Mouse (Mus musculus): ENCODE data around the gene Fsd1. TPM values are rescaled to one million over a fixed set of nuclear protein-coding genes. Genes with fewer than 3 reads are reported as not detected.

The Fsd1 gene
- total RNA-seq, 2 experiments from 2014 or later: not detected

DNA sequence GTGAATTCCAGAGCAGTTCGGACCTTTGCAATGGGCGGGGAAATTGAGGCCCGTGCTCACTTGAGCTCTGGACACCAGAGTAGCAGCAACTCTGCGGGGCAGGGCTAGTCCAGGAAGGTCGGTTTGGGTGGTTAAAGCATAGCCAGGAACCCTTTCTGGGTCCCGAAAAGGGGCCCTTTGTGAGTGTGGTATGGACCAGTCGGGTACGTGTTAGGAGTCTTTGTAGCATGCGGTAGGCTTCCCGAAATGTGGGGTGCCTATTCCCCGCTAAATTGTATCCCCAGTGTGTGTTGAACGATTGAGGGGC lies 54.5 kb downstream of the Fsd1 start:
- ATAC-seq (replicated peaks; ENCODE audit: low FRiP score, poor library complexity, severe bottlenecking): 0 out of 2 replicates have a peak, but pooled peaks have one; percentile 22

Other genes starting within 250 kb of the Fsd1 start
- 16.3 and 19.8 TPM in 2 replicates for gene Adgre4, start 236.5 kb upstream of the Fsd1 start, total RNA-seq (2015; ENCODE audit: low replicate concordance)
- 6.3 and 7.5 TPM in 2 replicates for gene Adgre4, start 236.5 kb upstream of the Fsd1 start, total RNA-seq (2017; ENCODE audit: low replicate concordance)
- 4.6 TPM in 1 of 2 replicates, not detected in the other for gene Zfp119a, start 107.6 kb upstream of the Fsd1 start, total RNA-seq (2015; ENCODE audit: low replicate concordance)
- 1.1 TPM in 1 of 2 replicates, not detected in the other for gene Zfp119a, start 107.6 kb upstream of the Fsd1 start, total RNA-seq (2017; ENCODE audit: low replicate concordance)
- gene Zfp959, start 94.4 kb upstream of the Fsd1 start, total RNA-seq (2015; ENCODE audit: low replicate concordance): 7.5 and 15.9 TPM in 2 replicates
- gene Zfp959, start 94.4 kb upstream of the Fsd1 start, total RNA-seq (2017; ENCODE audit: low replicate concordance): 1.4 and 6.3 TPM in 2 replicates
- gene Zfp119b, start 37.0 kb upstream of the Fsd1 start, total RNA-seq (2015; ENCODE audit: low replicate concordance): 2.9 TPM in 1 of 2 replicates, not detected in the other
- gene Zfp119b, start 37.0 kb upstream of the Fsd1 start, total RNA-seq (2017; ENCODE audit: low replicate concordance): 2.6 and 5.0 TPM in 2 replicates
- 6.1 and 9.4 TPM in 2 replicates for gene Ebi3, start 33.9 kb upstream of the Fsd1 start, total RNA-seq (2015; ENCODE audit: low replicate concordance)
- gene Ebi3, start 33.9 kb upstream of the Fsd1 start, total RNA-seq (2017; ENCODE audit: low replicate concordance): 4.9 and 5.4 TPM in 2 replicates
- gene Yju2, start 27.4 kb upstream of the Fsd1 start, total RNA-seq (2015; ENCODE audit: low replicate concordance): 1.0 and 14.0 TPM in 2 replicates
- gene Yju2, start 27.4 kb upstream of the Fsd1 start, total RNA-seq (2017; ENCODE audit: low replicate concordance): 5.7 and 10.5 TPM in 2 replicates
- gene Shd, start 16.0 kb upstream of the Fsd1 start, total RNA-seq (2015; ENCODE audit: low replicate concordance): not detected in 2 replicates
- not detected in 2 replicates for gene Shd, start 16.0 kb upstream of the Fsd1 start, total RNA-seq (2017; ENCODE audit: low replicate concordance)
- not detected in 2 replicates for gene Stap2, start 19.1 kb downstream of the Fsd1 start, total RNA-seq (2015; ENCODE audit: low replicate concordance)
- gene Stap2, start 19.1 kb downstream of the Fsd1 start, total RNA-seq (2017; ENCODE audit: low replicate concordance): 1.3 TPM in 1 of 2 replicates, not detected in the other
- gene Mpnd, start 19.2 kb downstream of the Fsd1 start, total RNA-seq (2015; ENCODE audit: low replicate concordance): 3.3 and 5.4 TPM in 2 replicates
- 6.1 and 7.8 TPM in 2 replicates for gene Mpnd, start 19.2 kb downstream of the Fsd1 start, total RNA-seq (2017; ENCODE audit: low replicate concordance)
- gene Sh3gl1, start 50.1 kb downstream of the Fsd1 start, total RNA-seq (2015; ENCODE audit: low replicate concordance): 7.5 and 10.9 TPM in 2 replicates
- gene Sh3gl1, start 50.1 kb downstream of the Fsd1 start, total RNA-seq (2017; ENCODE audit: low replicate concordance): 10.0 and 11.4 TPM in 2 replicates
- 6.1 and 16.3 TPM in 2 replicates for gene Chaf1a, start 53.9 kb downstream of the Fsd1 start, total RNA-seq (2015; ENCODE audit: low replicate concordance)
- gene Chaf1a, start 53.9 kb downstream of the Fsd1 start, total RNA-seq (2017; ENCODE audit: low replicate concordance): 18.5 and 25.2 TPM in 2 replicates
- gene Ubxn6, start 88.5 kb downstream of the Fsd1 start, total RNA-seq (2015; ENCODE audit: low replicate concordance): 3.1 and 3.6 TPM in 2 replicates
- gene Ubxn6, start 88.5 kb downstream of the Fsd1 start, total RNA-seq (2017; ENCODE audit: low replicate concordance): 5.3 and 15.2 TPM in 2 replicates
- gene Hdgfl2, start 93.1 kb downstream of the Fsd1 start, total RNA-seq (2015; ENCODE audit: low replicate concordance): 20.0 and 61.4 TPM in 2 replicates
- gene Hdgfl2, start 93.1 kb downstream of the Fsd1 start, total RNA-seq (2017; ENCODE audit: low replicate concordance): 46.6 and 75.3 TPM in 2 replicates
- not detected in 2 replicates for gene Plin4, start 123.3 kb downstream of the Fsd1 start, total RNA-seq (2015; ENCODE audit: low replicate concordance)
- gene Plin4, start 123.3 kb downstream of the Fsd1 start, total RNA-seq (2017; ENCODE audit: low replicate concordance): not detected in 2 replicates
- gene Plin5, start 131.1 kb downstream of the Fsd1 start, total RNA-seq (2015; ENCODE audit: low replicate concordance): 0.58 TPM in 1 of 2 replicates, not detected in the other
- gene Plin5, start 131.1 kb downstream of the Fsd1 start, total RNA-seq (2017; ENCODE audit: low replicate concordance): 0.60 and 0.98 TPM in 2 replicates
- 6.7 and 9.4 TPM in 2 replicates for gene Lrg1, start 135.5 kb downstream of the Fsd1 start, total RNA-seq (2015; ENCODE audit: low replicate concordance)
- gene Lrg1, start 135.5 kb downstream of the Fsd1 start, total RNA-seq (2017; ENCODE audit: low replicate concordance): 4.5 and 11.8 TPM in 2 replicates
- 0.19 TPM in 1 of 2 replicates, not detected in the other for gene Sema6b, start 153.8 kb downstream of the Fsd1 start, total RNA-seq (2015; ENCODE audit: low replicate concordance)
- gene Sema6b, start 153.8 kb downstream of the Fsd1 start, total RNA-seq (2017; ENCODE audit: low replicate concordance): 0.56 and 1.4 TPM in 2 replicates
- 0.38 and 0.84 TPM in 2 replicates for gene Tnfaip8l1, start 176.0 kb downstream of the Fsd1 start, total RNA-seq (2015; ENCODE audit: low replicate concordance)
- gene Tnfaip8l1, start 176.0 kb downstream of the Fsd1 start, total RNA-seq (2017; ENCODE audit: low replicate concordance): 0.28 TPM in 1 of 2 replicates, not detected in the other
- 7.9 and 20.5 TPM in 2 replicates for gene Mydgf, start 197.4 kb downstream of the Fsd1 start, total RNA-seq (2015; ENCODE audit: low replicate concordance)
- gene Mydgf, start 197.4 kb downstream of the Fsd1 start, total RNA-seq (2017; ENCODE audit: low replicate concordance): 12.0 and 14.9 TPM in 2 replicates
- gene Dpp9, start 232.4 kb downstream of the Fsd1 start, total RNA-seq (2015; ENCODE audit: low replicate concordance): 9.8 and 11.5 TPM in 2 replicates
- 5.2 TPM in 2 replicates for gene Dpp9, start 232.4 kb downstream of the Fsd1 start, total RNA-seq (2017; ENCODE audit: low replicate concordance)

Measured in erythroblast, adult 5-6 weeks (primary cell).